Mouse (Mus musculus) liver, embryonic 16.5 days (tissue): Measurements from ENCODE around the gene Ssh1. TPM values are rescaled to one million over a fixed set of nuclear protein-coding genes. Genes with fewer than 3 reads are reported as not detected.
A peak's percentile ranks its signal among the peaks of the same experiment; 100 is the strongest.

Experiments used
- ATAC-seq: fragments of 200-750 bp; cut with Nextera tagmentation; 2 replicates; pipeline ENCODE4 v1.8.0; 2017; ENCODE audit warnings: low read depth, mild to moderate bottlenecking, moderate number of reproducible peaks, moderate library complexity
- H3K27ac ChIP-seq: fragments of 300-500 bp; sonication (generic); 2 replicates; pipeline ENCODE4 v1.5.1; 2014; ENCODE audit warnings: mild to moderate bottlenecking, low read length
- H3K27me3 ChIP-seq: fragments of 300-500 bp; sonication (generic); 2 replicates; pipeline ENCODE4 v1.6.1; 2014; ENCODE audit warnings: low read depth, low read length, mixed read lengths; ENCODE audit not compliant: control insufficient read depth, insufficient read depth
- H3K36me3 ChIP-seq: fragments of 300-500 bp; sonication (generic); 2 replicates; pipeline ENCODE4 v1.6.1; 2014; ENCODE audit warnings: mild to moderate bottlenecking; ENCODE audit not compliant: control insufficient read depth, insufficient read depth
- H3K4me1 ChIP-seq: fragments of 300-500 bp; sonication (generic); 2 replicates; pipeline ENCODE4 v1.6.1; 2014; ENCODE audit warnings: low read depth, low read length, mixed read lengths; ENCODE audit not compliant: control insufficient read depth
- H3K4me2 ChIP-seq: fragments of 300-500 bp; sonication (generic); 2 replicates; pipeline ENCODE4 v1.6.1; 2014; ENCODE audit warnings: low read depth, low read length, mixed read lengths
- H3K4me3 ChIP-seq: fragments of 300-500 bp; sonication (generic); 2 replicates; pipeline ENCODE4 v1.5.1; 2014; ENCODE audit warnings: low read depth, mild to moderate bottlenecking, low read length
- H3K9ac ChIP-seq: fragments of 300-500 bp; sonication (generic); 2 replicates; pipeline ENCODE4 v1.6.1; 2014; ENCODE audit warnings: low read depth, low read length
- H3K9me3 ChIP-seq: fragments of 300-500 bp; sonication (generic); replicated peaks from 2 replicates; pipeline ENCODE4 v1.6.1; 2016; ENCODE audit warnings: low read length; ENCODE audit not compliant: control insufficient read depth
- WGBS: fragments of 180-500 bp; shearing (Covaris S2); extraction: QIAGEN DNeasy Blood & Tissue Kit; methylation state at CpG from one replicate; pipeline ENCODE4 v1.1.7; 2014; ENCODE audit not compliant: insufficient replicate concordance; 5-methylcytosine and 5-hydroxymethylcytosine counted together
- polyA plus RNA-seq: library from polyadenylated mRNA; unstranded; fragments of >200 nt; fragmentation: Nextera tagmentation; extraction: Ambion mirVana; gene quantifications from 2 replicates; pipeline ENCODE4 v1.2.1, GENCODE M21; 2015

Gene Ssh1
- polyA plus RNA-seq, 1 experiment from 2014 or later: 6.8 TPM

DNA sequence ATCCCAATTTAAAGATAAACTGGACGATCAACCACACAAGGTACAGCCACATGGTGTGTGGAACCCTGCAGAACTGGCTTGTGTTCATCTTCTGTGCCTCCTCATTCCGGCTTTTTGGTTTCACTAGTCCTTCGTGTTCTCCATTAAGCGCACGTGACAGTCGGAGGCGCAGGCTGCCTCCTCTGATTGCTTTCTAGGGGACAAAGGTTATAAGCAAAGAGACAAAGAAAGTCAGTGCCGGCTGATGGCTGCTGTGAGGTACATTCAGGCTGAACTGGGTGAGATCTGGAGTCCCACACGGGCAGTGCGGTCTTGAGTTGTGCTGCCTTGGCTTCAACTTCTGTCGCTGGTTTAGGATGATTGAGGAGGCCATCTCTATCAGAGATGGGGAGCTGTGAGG lies 10.9 kb upstream of the Ssh1 start:
- Histone ChIP-seq H3K4me2 (no peak overlapping the region), H3K9ac (no peak overlapping the region), H3K27me3 (no peaks in the 10 kb centered on the region), H3K4me3 (no peak overlapping the region), H3K4me1 (peaks cover 5% of the 10 kb centered on the region; the same call in 1 of the 2 replicates), H3K27ac (no peak overlapping the region), H3K36me3 (no peaks in the 10 kb centered on the region), H3K9me3 (no peaks in the 10 kb centered on the region)
- no peak for ATAC-seq
- WGBS: 72% methylated on average over 11 of the region's 11 CpGs

DNA sequence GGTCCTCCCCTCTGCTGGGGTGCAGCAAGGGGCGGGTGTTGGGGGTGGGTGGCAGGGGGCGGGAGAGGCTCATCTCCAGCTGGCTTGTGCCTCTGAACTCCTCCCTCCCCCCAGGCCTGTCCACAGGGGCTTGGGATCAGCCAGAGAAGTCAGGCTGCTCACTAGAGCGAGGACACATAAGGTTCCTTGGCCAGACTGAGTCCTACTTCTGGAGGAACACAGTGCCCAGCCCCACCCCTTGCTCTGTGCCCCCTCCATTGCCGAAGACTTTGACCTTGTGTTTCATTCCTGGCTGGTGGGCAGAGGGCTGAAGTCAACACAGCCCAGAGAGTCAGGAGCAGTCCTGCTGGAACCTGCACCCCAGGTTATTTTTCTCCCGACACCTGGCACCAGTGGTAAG lies 9.8 kb upstream of the Ssh1 start, which contains the start of gene Dao:
Dao (plus strand) TSS at position 162 of the 400 bp plus-strand sequence.
- Histone ChIP-seq H3K4me2 (no peak within 1 kb of the TSS), H3K27me3 (no peaks in the 10 kb centered on the region), H3K4me1 (peaks cover 5% of the 10 kb centered on the region; the same call in 1 of the 2 replicates), H3K36me3 (no peaks in the 10 kb centered on the region), H3K4me3 (no peak within 1 kb of the TSS), H3K27ac (no peak within 1 kb of the TSS), H3K9me3 (no peaks in the 10 kb centered on the region), H3K9ac (no peak within 1 kb of the TSS)
- 62% methylated on average over 3 of the region's 5 CpGs for WGBS
- no peak for ATAC-seq

DNA sequence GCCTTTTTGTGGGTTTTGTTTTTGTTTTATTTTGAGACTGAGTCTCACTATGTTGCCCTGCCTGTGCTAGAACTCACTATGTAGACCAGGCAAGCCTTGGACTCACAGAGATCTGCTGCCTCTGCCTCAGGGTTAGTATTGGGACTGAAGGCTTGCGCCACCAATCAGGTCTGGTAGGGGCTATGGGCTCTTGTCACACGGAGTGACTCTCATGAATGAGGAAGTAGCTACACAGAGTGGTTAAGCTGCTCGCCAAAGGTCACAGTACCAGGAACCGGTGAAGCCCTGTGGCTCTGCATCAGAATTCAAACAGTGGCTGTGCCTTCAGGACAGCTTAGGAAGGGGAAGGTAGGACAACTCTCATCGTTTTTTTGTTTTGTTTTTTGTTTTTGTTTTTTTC lies 5.7 kb upstream of the Ssh1 start:
- Histone ChIP-seq H3K4me3 (no peak overlapping the region), H3K27ac (no peak overlapping the region), H3K4me1 (peaks cover 6% of the 10 kb centered on the region), H3K27me3 (no peaks in the 10 kb centered on the region), H3K9ac (no peak overlapping the region), H3K36me3 (no peaks in the 10 kb centered on the region), H3K4me2 (no peak overlapping the region), H3K9me3 (no peaks in the 10 kb centered on the region)
- ATAC-seq: no peak
- WGBS: 12% methylated on average over 5 of the region's 5 CpGs

DNA sequence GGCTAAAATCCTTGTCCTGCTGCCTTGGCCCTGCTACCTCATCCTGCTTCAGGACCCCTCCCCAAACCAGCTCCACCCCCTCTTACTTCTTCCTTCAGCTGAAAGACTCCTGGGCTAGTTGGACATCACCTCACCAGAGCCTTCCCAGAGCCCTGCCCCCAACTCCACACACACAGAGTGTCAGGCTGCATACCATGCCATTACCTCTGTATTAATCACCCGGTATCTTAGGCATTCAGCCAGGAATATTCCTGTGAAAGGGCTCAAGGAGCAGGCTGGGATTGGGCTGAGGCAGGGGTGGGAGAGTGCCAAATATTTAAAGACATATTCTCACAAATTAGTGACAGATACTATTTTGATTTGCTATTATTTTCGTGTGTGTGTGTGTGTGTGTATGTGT lies 2.8 kb upstream of the Ssh1 start:
- H3K4me1 ChIP-seq: peaks cover 25% of the 10 kb centered on the region
- H3K36me3 ChIP-seq: no peaks in the 10 kb centered on the region
- no peaks in the 10 kb centered on the region for H3K27me3 ChIP-seq
- no peak overlapping the region for H3K4me3 ChIP-seq
- WGBS: 59% methylated on average over 2 of the region's 2 CpGs
- no peak overlapping the region for H3K27ac ChIP-seq
- H3K9ac ChIP-seq: no peak overlapping the region
- no peak overlapping the region for H3K4me2 ChIP-seq
- no peak for ATAC-seq
- no peaks in the 10 kb centered on the region for H3K9me3 ChIP-seq

DNA sequence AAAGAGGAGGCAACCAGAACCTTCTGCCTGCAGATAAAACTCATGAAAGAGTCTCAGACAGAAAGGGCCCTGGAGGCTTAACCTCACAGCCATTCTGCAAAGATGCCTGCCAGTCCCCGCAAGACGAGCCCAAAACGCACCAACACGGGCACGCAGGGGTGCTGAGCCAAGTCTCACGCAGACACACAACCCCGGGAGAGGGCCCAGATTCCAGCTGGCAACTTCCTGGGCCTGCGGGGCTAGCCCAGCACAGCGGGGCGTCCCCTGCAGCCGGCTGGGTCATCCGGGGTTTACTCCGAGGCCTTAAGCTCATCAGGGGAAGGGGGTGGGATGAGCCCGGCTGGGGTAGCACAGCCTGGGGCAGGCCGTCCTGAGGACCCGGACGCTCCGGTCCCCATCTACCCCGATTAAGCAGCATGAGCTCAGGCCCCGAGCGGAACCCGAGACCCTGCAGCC lies 635 bp downstream of the Ssh1 start:
- H3K27me3 ChIP-seq: no peaks in the 10 kb centered on the region
- H3K4me3 ChIP-seq: peak overlapping the region; percentile 80
- H3K27ac ChIP-seq: peak overlapping the region; percentile 82
- H3K9ac ChIP-seq: peak overlapping the region; percentile 85
- no peaks in the 10 kb centered on the region for H3K9me3 ChIP-seq
- peaks cover 48% of the 10 kb centered on the region for H3K4me1 ChIP-seq
- peak overlapping the region; percentile 98 for H3K4me2 ChIP-seq
- peak; percentile 14 for ATAC-seq
- WGBS: 0% methylated on average over 21 of the region's 22 CpGs
- H3K36me3 ChIP-seq: no peaks in the 10 kb centered on the region

DNA sequence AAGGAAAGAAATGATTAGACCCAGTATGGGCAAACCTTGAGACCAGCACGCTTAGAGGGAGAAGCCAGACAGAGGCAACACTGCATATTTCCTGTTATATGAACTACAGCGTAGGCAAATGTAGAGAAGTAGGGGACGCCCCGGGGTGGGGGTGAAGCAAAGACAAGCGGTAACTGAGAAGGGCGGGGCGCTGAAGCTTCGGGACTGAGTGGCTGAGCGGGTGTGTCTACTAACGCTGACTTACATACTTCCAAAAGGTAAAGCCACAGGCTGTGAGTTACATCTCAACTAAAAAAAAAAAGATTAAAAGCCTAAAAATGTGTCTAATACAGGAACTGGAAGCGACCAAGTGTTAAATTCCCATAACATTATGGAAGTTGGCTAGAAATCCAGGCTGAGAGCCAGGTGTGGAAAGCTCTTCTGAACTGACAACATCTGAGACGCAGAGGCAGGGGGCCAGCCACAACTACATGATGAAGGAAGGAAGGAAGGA lies 1.3 kb downstream of the Ssh1 start:
- no peaks in the 10 kb centered on the region for H3K36me3 ChIP-seq
- WGBS: 3% methylated on average over 12 of the region's 12 CpGs
- H3K9me3 ChIP-seq: no peaks in the 10 kb centered on the region
- ATAC-seq: no peak
- H3K27me3 ChIP-seq: no peaks in the 10 kb centered on the region
- peak overlapping the region; percentile 85 for H3K9ac ChIP-seq
- peak overlapping the region; percentile 82 for H3K27ac ChIP-seq
- H3K4me3 ChIP-seq: peak overlapping the region; percentile 80
- H3K4me1 ChIP-seq: peaks cover 53% of the 10 kb centered on the region
- peak overlapping the region; percentile 98 for H3K4me2 ChIP-seq

DNA sequence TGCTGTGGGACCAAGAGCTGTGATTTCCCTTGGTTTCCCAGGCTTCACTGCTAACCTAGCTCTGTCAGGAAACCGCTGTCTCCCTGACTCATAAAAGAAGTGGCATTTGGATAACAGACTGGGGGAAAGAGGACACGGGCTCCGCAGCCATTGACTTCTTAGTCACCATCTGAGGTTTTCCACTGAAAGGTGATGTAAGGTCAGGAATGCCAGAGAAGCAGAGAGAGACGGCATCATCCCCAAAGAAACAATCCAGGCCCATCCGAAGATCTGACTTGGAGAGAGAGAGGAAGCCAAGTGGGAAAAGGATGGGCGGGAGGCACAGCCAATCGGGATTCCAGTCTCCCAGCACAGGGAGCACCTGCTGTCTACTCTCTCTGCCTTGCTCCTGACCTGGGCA lies 2.6 kb downstream of the Ssh1 start:
- no peak overlapping the region for H3K27ac ChIP-seq
- 73% methylated on average over 7 of the region's 7 CpGs for WGBS
- ATAC-seq: no peak
- H3K4me2 ChIP-seq: no peak overlapping the region
- H3K4me1 ChIP-seq: peaks cover 65% of the 10 kb centered on the region
- H3K9ac ChIP-seq: no peak overlapping the region
- H3K9me3 ChIP-seq: no peaks in the 10 kb centered on the region
- no peak overlapping the region for H3K4me3 ChIP-seq
- no peaks in the 10 kb centered on the region for H3K36me3 ChIP-seq
- H3K27me3 ChIP-seq: no peaks in the 10 kb centered on the region

DNA sequence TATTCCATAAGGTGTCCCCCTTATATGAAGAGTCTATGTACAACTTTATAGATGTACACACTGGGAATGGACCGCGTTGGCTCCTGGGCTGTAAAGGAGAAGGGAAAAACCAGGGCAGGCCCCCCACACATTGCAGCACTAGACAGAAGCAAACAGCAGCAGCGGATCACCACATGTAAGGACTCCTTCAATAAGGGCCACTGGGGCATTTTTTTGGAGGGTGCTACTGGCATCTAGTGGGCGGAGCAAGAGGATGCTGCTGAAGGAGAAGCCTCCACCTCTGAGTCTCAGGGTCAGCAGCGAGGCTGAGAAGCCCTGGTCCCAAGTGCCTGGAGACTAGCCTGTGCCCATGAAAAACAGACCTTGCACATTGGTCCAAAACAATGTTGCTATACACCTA lies 3.1 kb downstream of the Ssh1 start:
- Histone ChIP-seq H3K4me1 (peaks cover 70% of the 10 kb centered on the region), H3K9ac (peak overlapping the region; percentile 57), H3K9me3 (no peaks in the 10 kb centered on the region), H3K4me2 (peak overlapping the region; percentile 73), H3K36me3 (no peaks in the 10 kb centered on the region), H3K27ac (peak overlapping the region; percentile 80), H3K4me3 (no peak overlapping the region; the same call in 1 of the 2 replicates), H3K27me3 (no peaks in the 10 kb centered on the region)
- WGBS: 84% methylated on average over 5 of the region's 5 CpGs
- no peak for ATAC-seq

DNA sequence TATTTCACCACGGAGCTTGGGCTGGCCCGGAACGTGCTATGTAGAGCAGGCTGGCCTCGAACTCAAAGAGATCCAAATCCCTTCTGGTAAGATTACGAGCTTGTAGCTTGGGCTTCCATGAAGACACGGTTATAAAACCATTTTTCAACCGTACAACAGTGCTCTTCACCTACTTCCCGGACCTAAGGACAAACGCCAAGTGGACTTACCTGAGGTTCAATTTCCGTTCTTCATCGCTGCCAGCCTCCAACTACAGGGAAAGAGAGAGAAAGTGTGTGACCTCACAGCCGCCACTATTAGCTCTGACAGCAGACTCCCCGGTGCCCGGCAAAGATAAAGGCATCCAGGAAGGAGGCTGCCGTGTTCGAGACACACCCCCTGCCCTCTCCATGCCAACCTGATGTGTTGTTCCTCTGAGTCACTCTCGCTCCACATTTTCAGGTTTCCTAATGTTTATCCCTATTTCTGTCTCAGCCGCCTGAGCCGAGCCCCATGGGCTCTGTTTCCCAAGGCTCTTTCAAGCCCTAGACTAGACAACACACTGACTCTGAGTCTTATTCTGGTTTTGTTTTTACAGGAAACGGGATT lies 4.2 kb downstream of the Ssh1 start:
- Histone ChIP-seq H3K4me1 (peaks cover 80% of the 10 kb centered on the region), H3K27ac (peak overlapping the region; percentile 80), H3K27me3 (no peaks in the 10 kb centered on the region), H3K9me3 (no peaks in the 10 kb centered on the region), H3K4me2 (peak overlapping the region; percentile 73), H3K36me3 (no peaks in the 10 kb centered on the region), H3K4me3 (peak overlapping the region; percentile 60), H3K9ac (peak overlapping the region; percentile 57)
- WGBS: 46% methylated on average over 20 of the region's 20 CpGs
- ATAC-seq: peak; percentile 69
